15 mouse cellular contexts compared by ENCODE assay signal in genomic region chr2:34804172-34804571, GRCm38 (mm10). TPM values are rescaled to one million over a fixed set of nuclear protein-coding genes. Genes with fewer than 3 reads are reported as not detected.
DNase-seq lines count a peak whose midpoint lies in the region; ATAC-seq lines count a peak whose summit lies in the region.
"Had no signal": no experiment of that assay in that cellular context is flagged by ENCODE, and none has a peak within 500 bp of the region (broad histone marks: within the 10 kb centered on the region; RNA-seq: fewer than 3 reads in every experiment).

No protein-coding gene starts in this region.

- H3K27me3 ChIP-seq in heart, embryonic 11.5 days (ENCODE audit: control insufficient read depth, insufficient read depth, low read length), result no peaks in the 10 kb centered on the region
- no peaks in the 10 kb centered on the region for H3K27me3 ChIP-seq in limb, embryonic 12.5 days
- H3K27me3 ChIP-seq in limb, embryonic 10.5 days (ENCODE audit: low read depth, poor library complexity, severe bottlenecking), result no peaks in the 10 kb centered on the region
- no peaks in the 10 kb centered on the region for H3K27me3 ChIP-seq in embryonic facial prominence, embryonic 14.5 days (replicated peaks; ENCODE audit: control insufficient read depth, insufficient read depth, low read length)
- H3K27me3 ChIP-seq in liver, embryonic 16.5 days (ENCODE audit: control insufficient read depth, insufficient read depth, low read depth, low read length), result no peaks in the 10 kb centered on the region

- H3K4me2 ChIP-seq in heart, embryonic 11.5 days, result peak overlapping the region; percentile 31; the same call in 1 of the 2 replicates
- H3K4me2 ChIP-seq in limb, embryonic 12.5 days, result peak overlapping the region; percentile 78; the same call in 1 of the 2 replicates
- H3K4me2 ChIP-seq in embryonic facial prominence, embryonic 14.5 days (ENCODE audit: low read depth, low read length), result peak overlapping the region; percentile 71
- H3K4me2 ChIP-seq in liver, embryonic 16.5 days (ENCODE audit: low read depth, low read length), result peak overlapping the region; percentile 63

- whole genome bisulfite sequencing in heart, embryonic 11.5 days (ENCODE audit: insufficient replicate concordance), result 95% methylated on average over 2 of the region's 2 CpGs
- 96% methylated on average over 2 of the region's 2 CpGs for WGBS in limb, embryonic 12.5 days
- 94% methylated on average over 2 of the region's 2 CpGs for WGBS in limb, embryonic 10.5 days
- 96% methylated on average over 2 of the region's 2 CpGs for WGBS in embryonic facial prominence, embryonic 14.5 days
- 84% methylated on average over 2 of the region's 2 CpGs for whole genome bisulfite sequencing in liver, embryonic 16.5 days (ENCODE audit: insufficient replicate concordance)

- no peak for ATAC-seq in heart, embryonic 11.5 days (replicated peaks; ENCODE audit: insufficient number of reproducible peaks, low FRiP score, low TSS enrichment)
- no peak for ATAC-seq in limb, embryonic 12.5 days (ENCODE audit: insufficient number of reproducible peaks, insufficient read depth, low FRiP score, low TSS enrichment, low read depth)
- no peak for ATAC-seq in embryonic facial prominence, embryonic 14.5 days (ENCODE audit: low read depth)
- ATAC-seq in liver, embryonic 16.5 days (ENCODE audit: low read depth), result no peak
- ATAC-seq: forebrain, postnatal 0 days; midbrain, embryonic 16.5 days had no signal

- peaks cover 2% of the 10 kb centered on the region; the same call in 1 of the 2 replicates for H3K4me1 ChIP-seq in heart, embryonic 11.5 days (ENCODE audit: control insufficient read depth, insufficient read depth, low read length)
- H3K4me1 ChIP-seq in limb, embryonic 12.5 days (replicated peaks), result peaks cover 13% of the 10 kb centered on the region
- H3K4me1 ChIP-seq in limb, embryonic 10.5 days, result peaks cover 25% of the 10 kb centered on the region
- peaks cover 14% of the 10 kb centered on the region for H3K4me1 ChIP-seq in embryonic facial prominence, embryonic 14.5 days (ENCODE audit: control insufficient read depth, insufficient read depth, low read length)
- H3K4me1 ChIP-seq in liver, embryonic 16.5 days (ENCODE audit: control insufficient read depth, low read depth, low read length), result peaks cover 52% of the 10 kb centered on the region

- no peak overlapping the region for H3K4me3 ChIP-seq in heart, embryonic 11.5 days (ENCODE audit: low read depth, low read length)
- no peak overlapping the region for H3K4me3 ChIP-seq in limb, embryonic 12.5 days (replicated peaks)
- H3K4me3 ChIP-seq in limb, embryonic 10.5 days, result no peak overlapping the region
- H3K4me3 ChIP-seq in embryonic facial prominence, embryonic 14.5 days (ENCODE audit: low read depth, low read length), result no peak overlapping the region
- peak overlapping the region; percentile 56 for H3K4me3 ChIP-seq in liver, embryonic 16.5 days (ENCODE audit: low read depth, low read length)

- no peaks in the 10 kb centered on the region for H3K36me3 ChIP-seq in heart, embryonic 11.5 days (ENCODE audit: control insufficient read depth, insufficient read depth, low read length)
- H3K36me3 ChIP-seq in limb, embryonic 12.5 days, result peaks cover 46% of the 10 kb centered on the region
- peaks cover 48% of the 10 kb centered on the region for H3K36me3 ChIP-seq in limb, embryonic 10.5 days
- peaks cover 40% of the 10 kb centered on the region for H3K36me3 ChIP-seq in embryonic facial prominence, embryonic 14.5 days (ENCODE audit: control insufficient read depth, insufficient read depth, low read length)
- peaks cover 30% of the 10 kb centered on the region for H3K36me3 ChIP-seq in liver, embryonic 16.5 days (ENCODE audit: control insufficient read depth, insufficient read depth)

- no peak for DNase-seq in heart, adult 8-10 months (ENCODE audit: low spot score)
- DNase-seq in limb, embryonic 10.5 days (ENCODE audit: low spot score), result no peak
- no peak for DNase-seq in embryonic facial prominence, embryonic 14.5 days (ENCODE audit: low spot score)
- DNase-seq in spleen, postnatal 4 days (ENCODE audit: low spot score in 2 of 2), result no peak
- no peak for DNase-seq in left cerebral cortex, postnatal 25 days (ENCODE audit: low spot score in 2 of 2)
- DNase-seq: embryo, embryonic 11 days; forebrain, postnatal 0 days; thymus, postnatal 14 days had no signal

- no peak overlapping the region for H3K27ac ChIP-seq in heart, embryonic 11.5 days (ENCODE audit: low read depth, low read length)
- H3K27ac ChIP-seq in limb, embryonic 12.5 days, result no peak overlapping the region
- H3K27ac ChIP-seq in limb, embryonic 10.5 days, result no peak overlapping the region
- no peak overlapping the region for H3K27ac ChIP-seq in embryonic facial prominence, embryonic 14.5 days (replicated peaks; ENCODE audit: low read depth, low read length)
- peak overlapping the region; percentile 95 for H3K27ac ChIP-seq in liver, embryonic 16.5 days (ENCODE audit: low read length)

- intact Hi-C loops in left cerebral cortex, postnatal 25 days (cut with DNase I), result no loop called here

- no peak overlapping the region for H3K9ac ChIP-seq in heart, embryonic 11.5 days (ENCODE audit: low read depth, low read length)
- H3K9ac ChIP-seq in limb, embryonic 12.5 days (replicated peaks), result no peak overlapping the region
- H3K9ac ChIP-seq in embryonic facial prominence, embryonic 14.5 days (ENCODE audit: low read depth, low read length), result no peak overlapping the region
- peak overlapping the region; percentile 57 for H3K9ac ChIP-seq in liver, embryonic 16.5 days (ENCODE audit: low read depth, low read length)
- H3K9ac ChIP-seq: forebrain, postnatal 0 days had no signal

- H3K9me3 ChIP-seq in heart, embryonic 11.5 days (replicated peaks; ENCODE audit: control insufficient read depth, low read length), result no peaks in the 10 kb centered on the region
- no peaks in the 10 kb centered on the region for H3K9me3 ChIP-seq in limb, embryonic 12.5 days
- no peaks in the 10 kb centered on the region for H3K9me3 ChIP-seq in limb, embryonic 10.5 days (replicated peaks)
- no peaks in the 10 kb centered on the region for H3K9me3 ChIP-seq in embryonic facial prominence, embryonic 14.5 days (ENCODE audit: control insufficient read depth, low read length)
- no peaks in the 10 kb centered on the region for H3K9me3 ChIP-seq in liver, embryonic 16.5 days (replicated peaks; ENCODE audit: control insufficient read depth, low read length)

RNA-seq across cellular contexts. Expression of gene Rabepk, which starts 4.5 kb away (rescaled TPM):
- 29.2 and 29.7 TPM in 2 replicates for polyA plus RNA-seq in heart, embryonic 11.5 days (2014; fragmentation: Nextera tagmentation; extraction: Ambion mirVana)
- 10 to 100 TPM; 10.2 to 14.5 (median 11.3) TPM for total RNA-seq in heart, adult 8-10 months (2022)
- polyA plus RNA-seq in limb, embryonic 12.5 days (2016; fragmentation: Nextera tagmentation; extraction: Ambion mirVana), result 33.4 and 35.7 TPM in 2 replicates
- 42.8 and 43.6 TPM in 2 replicates for polyA plus RNA-seq in limb, embryonic 10.5 days (2016; fragmentation: Nextera tagmentation; extraction: Ambion mirVana)
- polyA plus RNA-seq in embryonic facial prominence, embryonic 14.5 days (2014; fragmentation: Nextera tagmentation; extraction: Ambion mirVana), result 39.1 and 40.8 TPM in 2 replicates
- polyA plus RNA-seq in liver, embryonic 16.5 days (2015; fragmentation: Nextera tagmentation; extraction: Ambion mirVana), result 17.3 and 22.5 TPM in 2 replicates
- 10 to 100 TPM; 30.8 to 34.0 TPM for total RNA-seq in left cerebral cortex, postnatal 25 days (2021)

RNA-seq across cellular contexts. Expression of gene Fbxw2, which starts 21.9 kb away (rescaled TPM):
- 46.9 and 61.2 TPM in 2 replicates for polyA plus RNA-seq in heart, embryonic 11.5 days (2014; fragmentation: Nextera tagmentation; extraction: Ambion mirVana)
- total RNA-seq in heart, adult 8-10 months (2022), result 10 to 100 TPM; 41.3 to 48.6 (median 45.1) TPM
- 83.0 and 86.8 TPM in 2 replicates for polyA plus RNA-seq in limb, embryonic 12.5 days (2016; fragmentation: Nextera tagmentation; extraction: Ambion mirVana)
- 69.7 and 81.2 TPM in 2 replicates for polyA plus RNA-seq in limb, embryonic 10.5 days (2016; fragmentation: Nextera tagmentation; extraction: Ambion mirVana)
- 64.1 and 75.1 TPM in 2 replicates for polyA plus RNA-seq in embryonic facial prominence, embryonic 14.5 days (2014; fragmentation: Nextera tagmentation; extraction: Ambion mirVana)
- 51.0 and 52.9 TPM in 2 replicates for polyA plus RNA-seq in liver, embryonic 16.5 days (2015; fragmentation: Nextera tagmentation; extraction: Ambion mirVana)
- 100 to 1,000 TPM in 1 of 2 experiments, 10 to 100 TPM in 1; 96.1 to 101 TPM for total RNA-seq in left cerebral cortex, postnatal 25 days (2021)

RNA-seq across cellular contexts. Expression of gene Gm34653, which starts 28.6 kb away (rescaled TPM):
- polyA plus RNA-seq in heart, embryonic 11.5 days (2014; fragmentation: Nextera tagmentation; extraction: Ambion mirVana), result not detected in 2 replicates
- total RNA-seq in heart, adult 8-10 months (2022), result not detected
- 0.13 and 0.17 TPM in 2 replicates for polyA plus RNA-seq in limb, embryonic 12.5 days (2016; fragmentation: Nextera tagmentation; extraction: Ambion mirVana)
- not detected in 2 replicates for polyA plus RNA-seq in limb, embryonic 10.5 days (2016; fragmentation: Nextera tagmentation; extraction: Ambion mirVana)
- polyA plus RNA-seq in embryonic facial prominence, embryonic 14.5 days (2014; fragmentation: Nextera tagmentation; extraction: Ambion mirVana), result not detected in 2 replicates
- not detected in 2 replicates for polyA plus RNA-seq in liver, embryonic 16.5 days (2015; fragmentation: Nextera tagmentation; extraction: Ambion mirVana)
- not detected for total RNA-seq in left cerebral cortex, postnatal 25 days (2021)
- total RNA-seq: adrenal gland, postnatal 10 days had no signal
- polyA plus RNA-seq: lung, embryonic 16.5 days; midbrain, embryonic 16.5 days; spleen, adult 2 months had no signal

RNA-seq across cellular contexts. Expression of gene Hspa5, which starts 32.4 kb away (rescaled TPM):
- polyA plus RNA-seq in heart, embryonic 11.5 days (2014; fragmentation: Nextera tagmentation; extraction: Ambion mirVana), result 931 and 1,133 TPM in 2 replicates
- total RNA-seq in heart, adult 8-10 months (2022), result 100 to 1,000 TPM; 590 to 816 (median 680) TPM
- polyA plus RNA-seq in limb, embryonic 12.5 days (2016; fragmentation: Nextera tagmentation; extraction: Ambion mirVana), result 756 and 817 TPM in 2 replicates
- polyA plus RNA-seq in limb, embryonic 10.5 days (2016; fragmentation: Nextera tagmentation; extraction: Ambion mirVana), result 841 and 852 TPM in 2 replicates
- polyA plus RNA-seq in embryonic facial prominence, embryonic 14.5 days (2014; fragmentation: Nextera tagmentation; extraction: Ambion mirVana), result 906 and 942 TPM in 2 replicates
- polyA plus RNA-seq in liver, embryonic 16.5 days (2015; fragmentation: Nextera tagmentation; extraction: Ambion mirVana), result 538 and 557 TPM in 2 replicates
- 100 to 1,000 TPM; 394 to 427 TPM for total RNA-seq in left cerebral cortex, postnatal 25 days (2021)

RNA-seq across cellular contexts. Expression of gene Gapvd1, which starts 49.1 kb away (rescaled TPM):
- polyA plus RNA-seq in heart, embryonic 11.5 days (2014; fragmentation: Nextera tagmentation; extraction: Ambion mirVana), result 65.0 and 70.8 TPM in 2 replicates
- 10 to 100 TPM; 35.0 to 38.9 (median 37.2) TPM for total RNA-seq in heart, adult 8-10 months (2022)
- 92.9 and 104 TPM in 2 replicates for polyA plus RNA-seq in limb, embryonic 12.5 days (2016; fragmentation: Nextera tagmentation; extraction: Ambion mirVana)
- polyA plus RNA-seq in limb, embryonic 10.5 days (2016; fragmentation: Nextera tagmentation; extraction: Ambion mirVana), result 84.5 and 92.0 TPM in 2 replicates
- polyA plus RNA-seq in embryonic facial prominence, embryonic 14.5 days (2014; fragmentation: Nextera tagmentation; extraction: Ambion mirVana), result 87.2 and 92.3 TPM in 2 replicates
- polyA plus RNA-seq in liver, embryonic 16.5 days (2015; fragmentation: Nextera tagmentation; extraction: Ambion mirVana), result 91.2 and 94.6 TPM in 2 replicates
- 100 to 1,000 TPM in 1 of 2 experiments, 10 to 100 TPM in 1; 97.4 to 101 TPM for total RNA-seq in left cerebral cortex, postnatal 25 days (2021)
